Mouse (Mus musculus) liver, adult (tissue): ENCODE results near the gene Mfsd4b4.
A peak's percentile ranks its signal among the peaks of the same experiment; 100 is the strongest.

Source experiments
- GATA4 ChIP-seq: IDR thresholded peaks from 2 replicates; pipeline ENCODE4 v1.6.1; 2014; ENCODE audit warnings: mild to moderate bottlenecking, low read length; ENCODE audit not compliant: insufficient replicate concordance

Mfsd4b4 gene

DNA sequence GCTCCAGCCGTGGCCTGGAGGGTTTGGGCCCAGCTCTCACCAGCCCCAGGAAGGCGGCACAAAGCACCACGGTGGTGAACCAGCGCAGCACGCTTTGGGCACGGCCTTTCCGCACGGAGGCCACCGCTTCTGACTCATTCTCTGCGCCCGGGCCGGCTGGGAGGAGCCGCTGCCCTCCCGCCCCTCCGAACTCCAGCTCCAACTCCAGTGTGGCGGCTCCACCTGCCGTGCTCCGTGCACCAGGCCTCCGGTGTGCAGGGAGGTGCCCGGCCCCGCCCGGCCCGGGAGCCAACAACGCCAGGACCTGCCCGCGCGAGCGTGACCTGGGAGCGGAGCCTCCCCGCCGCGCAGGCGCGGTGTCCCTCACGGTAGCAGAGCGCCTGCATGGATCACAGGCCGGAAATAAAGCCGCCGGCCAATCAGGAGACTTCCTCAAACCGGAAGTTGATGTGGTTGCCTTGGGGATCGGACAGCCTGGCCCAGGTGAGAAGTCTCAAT, at the start of gene Mfsd4b4:
TSS of gene Mfsd4b4 (minus strand) at position 365 of the 498 bp plus-strand sequence.
- peak; percentile 9; the same call in 1 of the 2 replicates for TF ChIP-seq GATA4

DNA sequence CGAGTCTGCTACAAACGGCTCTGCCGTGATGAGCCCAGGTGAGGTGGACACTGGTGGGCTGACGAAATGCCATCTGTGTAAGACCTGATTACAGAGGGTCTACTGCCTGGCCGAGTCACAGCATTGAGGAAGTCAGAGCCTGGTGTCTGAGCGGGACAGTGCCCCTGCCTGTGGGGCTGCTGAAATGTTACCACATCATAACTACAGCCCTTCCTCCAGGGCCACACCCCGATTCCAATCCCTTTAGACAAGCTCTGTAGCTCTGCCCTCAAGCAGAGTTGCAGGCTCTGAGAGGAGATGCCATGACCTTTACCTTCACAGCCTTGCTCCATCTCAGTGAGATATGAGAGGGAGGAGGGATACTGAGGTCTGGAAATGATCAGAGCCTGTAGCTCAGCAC, 37.5 kb upstream of the Mfsd4b4 start:
- no peak for TF ChIP-seq GATA4

DNA sequence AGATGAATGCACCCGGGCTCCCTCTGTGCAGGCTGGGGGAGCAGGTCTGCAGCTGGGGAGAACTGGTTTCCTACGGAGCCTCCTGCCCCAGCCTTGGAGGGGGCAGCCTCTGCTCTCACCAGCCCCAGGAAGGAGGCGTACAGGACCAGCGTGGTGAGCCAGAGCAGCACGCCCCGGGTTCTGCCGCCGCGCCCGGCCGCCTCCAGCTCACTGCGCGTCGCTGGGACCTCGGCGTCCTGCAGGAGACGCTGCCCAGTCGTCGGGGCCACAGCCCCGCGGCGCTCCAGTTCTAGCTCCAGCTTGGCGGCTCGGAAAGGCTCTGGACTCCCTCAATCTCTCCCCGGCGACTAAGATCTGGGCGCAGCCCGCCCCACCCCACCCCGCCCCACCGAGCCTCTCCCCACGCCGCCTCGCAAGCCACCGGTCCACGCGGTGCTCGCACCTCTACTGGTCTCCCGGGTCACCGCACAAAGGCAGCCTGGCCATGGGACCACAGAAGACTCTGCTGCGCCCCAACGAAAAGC, 27.6 kb upstream of the Mfsd4b4 start, which contains the start of gene Mfsd4b2:
TSS of gene Mfsd4b2 (minus strand) at position 308 of the 524 bp plus-strand sequence.
- no peak for TF ChIP-seq GATA4

DNA sequence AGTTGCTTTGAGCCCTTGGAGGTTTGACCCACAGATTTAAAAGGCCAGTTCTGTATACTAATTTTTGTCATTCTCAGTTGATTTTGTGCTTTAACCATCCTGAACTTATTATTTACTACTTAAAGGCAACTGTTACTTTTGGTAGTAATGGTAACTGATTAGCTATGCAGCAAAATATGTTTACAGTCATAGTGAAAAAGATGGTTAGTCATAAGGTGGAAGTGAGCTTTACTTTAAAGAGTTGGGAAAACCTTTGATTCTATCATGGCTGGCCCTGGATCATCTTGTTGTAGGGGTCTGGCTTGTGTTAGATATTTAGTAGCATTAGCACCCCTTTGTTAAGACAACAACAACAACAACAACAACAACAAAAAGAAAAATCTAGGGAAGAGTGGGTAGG, 13.6 kb upstream of the Mfsd4b4 start:
- no peak for TF ChIP-seq GATA4

DNA sequence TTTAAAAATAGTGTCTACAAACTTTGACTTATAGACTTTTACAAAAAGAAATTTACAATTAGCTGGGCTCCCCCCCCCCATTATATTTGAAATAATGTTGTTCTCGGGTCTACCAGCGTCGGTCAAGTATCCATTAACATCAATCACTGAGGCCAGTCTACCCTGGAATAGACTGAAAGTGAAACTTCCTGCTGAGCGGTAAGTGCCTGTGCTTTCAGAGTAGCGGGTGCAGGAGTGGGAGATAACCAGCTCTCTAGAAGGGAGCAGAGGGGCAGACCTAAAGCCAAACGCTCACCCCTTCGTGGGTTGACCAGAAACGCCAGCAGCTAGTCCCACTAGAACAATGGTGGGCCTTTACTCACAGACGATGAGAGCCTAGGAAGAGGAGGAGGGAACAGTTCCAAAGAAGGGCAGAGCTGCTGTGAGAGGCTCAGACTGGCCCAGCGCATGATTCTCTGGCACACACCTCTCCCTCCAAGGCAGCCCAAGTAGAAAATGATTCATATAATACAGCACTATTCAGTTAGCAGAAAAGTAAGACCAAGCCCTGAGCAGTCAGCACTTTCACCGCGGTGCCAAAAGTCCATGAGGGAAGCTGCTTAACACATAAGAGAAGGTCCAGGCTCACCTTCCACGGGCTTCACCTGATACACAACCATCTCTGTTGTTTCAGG, 9.9 kb upstream of the Mfsd4b4 start:
- TF ChIP-seq GATA4: no peak

DNA sequence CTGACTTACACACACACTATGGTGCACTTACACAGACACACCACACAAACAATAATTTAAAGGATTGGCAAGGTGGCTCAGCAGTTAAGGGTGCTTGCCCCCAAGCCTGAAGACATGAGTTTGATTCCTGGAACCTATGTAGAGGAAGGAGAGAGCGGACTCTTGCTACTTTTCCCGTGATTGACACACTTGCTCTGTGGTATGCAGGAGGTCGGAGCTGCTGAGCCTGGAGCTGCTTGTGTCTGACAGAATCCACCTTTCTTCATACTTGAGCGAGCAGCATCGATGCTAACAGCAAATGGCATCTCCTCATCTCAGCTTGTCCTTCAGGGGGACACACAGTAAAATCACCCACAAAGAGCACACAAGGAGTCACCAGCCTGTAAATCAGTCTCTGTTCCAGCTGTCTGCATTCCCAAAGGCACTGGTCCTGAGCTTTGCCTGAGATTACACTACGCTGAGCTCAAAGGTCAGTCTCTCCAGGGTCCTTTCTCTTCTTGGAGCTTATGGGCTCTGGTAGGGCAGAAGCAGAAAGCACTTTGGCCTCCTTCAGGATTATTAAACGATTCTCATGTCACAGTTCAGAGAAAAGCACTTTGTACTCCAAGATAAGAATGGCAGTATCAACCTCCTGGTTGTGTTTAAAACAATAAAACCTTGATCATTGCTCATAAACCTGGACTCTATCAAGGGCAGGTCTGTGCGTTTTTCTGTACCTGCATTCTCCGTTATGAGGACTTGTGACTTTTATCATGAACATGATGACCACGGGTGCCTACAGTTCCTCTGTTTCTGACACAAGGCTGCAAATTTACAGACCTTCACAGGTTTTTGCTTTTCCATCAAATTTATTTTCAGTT, 8.0 kb upstream of the Mfsd4b4 start:
- TF ChIP-seq GATA4: no peak

DNA sequence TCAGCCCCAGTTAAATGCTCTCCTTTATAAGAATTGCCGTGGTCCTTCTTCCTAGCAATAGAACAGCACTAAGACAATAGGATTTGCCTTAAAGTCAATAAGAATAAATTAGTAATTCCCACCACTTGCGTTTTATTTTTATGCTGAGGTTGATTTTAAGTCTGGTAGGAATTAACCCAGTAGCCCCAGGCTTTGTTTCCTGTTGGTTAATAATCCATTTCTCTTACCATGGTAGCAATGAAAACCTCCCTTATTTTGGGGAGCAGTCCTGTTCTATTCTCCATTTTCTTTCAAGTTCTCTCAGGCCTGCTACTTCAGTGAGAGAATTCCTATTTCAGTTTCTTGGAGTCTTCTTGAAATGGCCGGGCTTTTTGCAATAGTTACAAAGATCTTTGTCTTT, 5.2 kb upstream of the Mfsd4b4 start:
- TF ChIP-seq GATA4: no peak

DNA sequence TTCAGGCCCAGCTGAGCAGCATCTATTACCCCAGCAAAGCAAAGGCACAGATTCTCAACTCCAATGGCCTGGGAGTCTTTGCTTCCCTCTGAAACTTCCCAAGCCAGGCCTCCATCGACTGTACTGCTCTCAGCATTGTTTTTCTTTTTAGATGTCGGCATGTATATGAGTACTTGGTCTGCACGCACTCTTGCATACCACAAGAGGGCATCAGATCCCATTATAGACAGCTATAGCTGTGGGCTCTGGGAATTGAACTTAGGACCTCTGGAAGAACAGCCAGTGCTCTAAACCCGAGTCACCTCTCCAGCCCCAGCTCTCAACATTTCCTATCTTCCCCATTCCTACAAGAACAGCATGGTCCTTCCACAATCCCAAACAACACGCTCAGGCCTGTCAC, 2.5 kb downstream of the Mfsd4b4 start:
- TF ChIP-seq GATA4: no peak

DNA sequence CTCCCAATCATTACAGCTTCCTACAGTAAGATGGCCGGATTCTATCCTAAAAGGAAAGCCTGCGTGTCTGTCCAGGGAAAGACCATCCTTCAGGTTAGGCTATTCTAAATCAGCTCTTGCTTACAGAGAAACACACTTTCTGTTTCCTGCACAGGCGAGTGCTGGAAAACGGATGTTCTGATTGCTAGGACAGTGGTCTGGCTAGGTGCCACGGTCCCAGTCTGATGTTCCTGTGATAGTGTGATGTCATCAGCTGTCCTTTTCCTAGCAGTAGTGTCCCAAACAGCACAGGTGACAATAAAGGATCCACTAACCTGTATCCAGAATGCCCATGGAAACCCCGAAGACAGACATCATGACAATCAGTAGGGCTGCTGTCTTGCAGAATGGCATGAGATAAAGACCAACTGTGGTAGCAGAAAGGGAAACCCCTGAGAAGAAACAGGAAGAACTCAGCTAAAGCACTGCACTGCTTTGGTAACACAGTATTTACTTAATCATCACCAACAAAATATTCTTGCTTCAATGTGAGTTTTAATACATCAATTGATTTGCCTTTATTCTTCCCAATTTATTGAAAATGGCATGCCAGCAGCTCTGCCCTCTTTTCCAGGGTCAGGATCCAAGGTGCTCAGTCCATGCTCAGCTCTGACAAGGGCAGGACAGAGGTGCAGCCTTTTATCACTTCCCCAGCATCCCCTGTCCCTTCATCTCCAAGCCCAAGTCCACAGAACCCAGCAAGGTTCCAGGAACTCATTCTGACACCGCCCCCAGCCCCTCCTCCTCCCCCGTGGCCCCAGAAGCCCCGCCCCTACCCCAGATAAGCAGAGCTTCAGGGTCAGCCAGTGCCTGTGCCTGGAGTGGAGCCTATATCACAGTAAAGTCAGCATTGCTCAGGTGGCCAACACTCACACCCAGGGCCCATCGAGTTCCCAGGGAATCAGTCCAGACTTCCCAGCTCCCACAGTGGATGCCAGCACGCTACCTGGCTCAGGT, 5.0 kb downstream of the Mfsd4b4 start:
- TF ChIP-seq GATA4: 0 out of 2 replicates have a peak, but pooled peaks have one; percentile 7

DNA sequence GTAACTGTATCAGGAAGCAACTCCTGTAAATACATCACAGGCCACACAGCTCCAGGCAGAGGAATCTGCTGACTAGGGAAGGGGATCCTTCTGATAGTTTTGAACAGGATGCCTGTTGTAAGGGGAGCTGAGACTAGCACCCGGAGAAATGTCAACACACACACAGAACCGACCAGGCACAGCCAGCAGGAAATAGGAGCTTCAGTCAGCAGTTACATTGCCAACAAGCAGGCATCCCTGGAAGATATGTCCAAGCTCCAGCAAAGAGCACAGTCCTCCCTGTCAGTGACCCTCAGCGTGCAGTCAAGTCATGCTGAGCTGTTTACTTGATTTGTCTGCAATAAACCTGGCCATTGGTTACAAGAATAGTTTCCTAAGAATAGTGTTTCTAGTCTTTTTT, 10.4 kb downstream of the Mfsd4b4 start:
- peak; percentile 36; the same call in 1 of the 2 replicates for TF ChIP-seq GATA4

DNA sequence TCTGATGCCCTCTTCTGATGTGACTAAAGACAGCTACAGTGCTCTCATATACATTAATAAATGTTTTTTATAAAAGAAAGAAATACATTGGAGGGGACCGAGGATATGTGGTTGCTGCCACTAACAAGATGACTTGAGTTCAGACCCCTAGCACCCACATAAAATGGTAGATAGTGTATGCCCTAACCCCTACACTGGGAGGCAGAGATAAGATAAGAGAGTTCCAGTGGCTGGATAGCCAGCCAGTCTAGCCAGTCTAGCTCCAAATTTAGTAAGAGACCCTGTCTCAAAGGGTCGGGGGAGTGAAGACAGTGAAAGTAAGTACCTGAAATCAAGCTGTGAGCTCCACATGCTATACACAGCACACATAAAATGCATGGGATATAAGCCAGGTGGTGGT, 33.5 kb downstream of the Mfsd4b4 start:
- no peak for TF ChIP-seq GATA4

DNA sequence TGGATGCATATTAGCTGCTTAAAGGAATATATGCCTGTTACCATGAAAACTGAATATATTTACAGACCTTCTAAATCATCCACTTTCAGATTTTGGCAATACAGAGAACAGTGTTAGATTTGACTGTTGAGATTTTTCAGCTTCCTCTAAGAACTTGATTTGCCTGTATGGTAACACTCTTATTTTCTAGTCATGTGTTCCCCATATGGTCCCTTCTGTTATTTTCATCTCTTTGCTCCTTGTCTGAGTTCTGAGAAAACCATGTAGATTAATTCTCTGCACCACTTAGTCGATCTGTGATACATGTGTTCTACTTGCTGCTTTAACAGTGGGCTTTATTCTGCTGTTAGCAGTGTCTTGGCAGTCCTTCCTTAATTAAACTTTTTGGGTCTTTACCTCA, 56.4 kb downstream of the Mfsd4b4 start:
- TF ChIP-seq GATA4: no peak
